Mouse (Mus musculus): Measurements from ENCODE around the gene Arhgef18.

Arhgef18 gene

DNA sequence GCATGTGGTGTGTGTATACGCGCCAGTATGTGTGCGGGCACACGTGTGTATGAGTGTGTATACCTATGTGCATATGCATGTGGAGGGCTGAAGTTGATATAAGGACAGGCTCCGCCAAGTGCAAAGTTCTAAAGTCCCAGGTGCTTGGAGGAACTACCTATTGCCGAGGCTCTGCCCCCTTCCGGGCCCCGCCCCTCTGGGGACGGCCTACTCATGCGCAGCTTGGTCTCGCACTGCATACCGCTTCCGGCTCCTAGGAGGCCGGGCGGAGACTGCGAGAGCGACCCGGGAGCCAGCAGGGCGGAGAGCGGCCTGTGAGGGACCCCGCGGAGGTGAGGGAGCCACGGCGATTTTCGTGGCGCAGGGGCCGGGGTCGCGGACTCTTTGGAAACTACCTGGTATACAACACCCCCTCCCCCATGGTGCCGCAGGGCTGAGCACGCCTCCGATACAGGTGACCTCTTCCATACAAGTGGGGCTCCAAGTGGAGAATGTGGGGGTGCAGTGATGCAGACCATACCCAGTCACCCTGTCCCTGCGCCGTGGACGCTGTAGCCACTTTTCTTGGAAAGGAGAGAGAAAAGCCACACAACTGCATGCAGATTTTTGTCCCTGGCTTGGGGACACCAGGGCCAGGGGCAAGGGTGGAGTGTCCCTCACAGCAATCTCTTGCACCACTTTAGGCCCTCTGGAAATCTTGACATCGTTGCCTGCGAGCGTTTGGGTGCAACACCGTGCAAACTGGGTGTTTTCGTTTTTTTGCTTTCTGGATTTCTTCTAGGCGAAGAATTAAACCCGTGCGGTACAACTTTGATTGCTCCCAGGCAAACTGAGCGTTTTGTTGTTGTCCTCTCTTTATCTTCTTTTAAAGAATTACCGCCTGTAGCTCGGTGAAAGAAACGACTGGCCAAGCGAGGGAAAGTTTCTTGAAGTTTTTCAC is at the start of gene Arhgef18:
Arhgef18 (plus strand) TSS at position 236 of the 940 bp plus-strand sequence.
- in situ Hi-C loops (cut with MboI, MseI), result no loop called here

DNA sequence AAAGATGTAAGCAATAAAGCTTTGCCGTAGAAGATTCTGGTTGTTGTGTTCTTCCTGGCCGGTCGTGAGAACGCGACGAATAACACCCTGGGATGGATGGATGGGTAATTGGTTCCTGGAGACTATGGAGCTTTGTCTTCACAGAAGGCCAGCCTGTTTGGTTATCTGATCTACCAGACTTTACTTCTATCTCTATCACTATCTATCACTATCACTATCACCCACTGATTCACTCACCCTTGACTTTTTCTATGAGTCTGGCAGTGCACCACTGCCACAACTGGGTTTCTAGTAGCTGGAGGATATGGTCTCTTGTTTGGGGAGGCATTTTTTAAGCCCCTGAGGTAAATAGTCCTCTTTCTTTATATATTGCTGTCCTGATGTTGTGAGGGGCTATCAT is 47.5 kb upstream of the Arhgef18 start:
- in situ Hi-C loops (cut with MboI, MseI), result no loop called here

DNA sequence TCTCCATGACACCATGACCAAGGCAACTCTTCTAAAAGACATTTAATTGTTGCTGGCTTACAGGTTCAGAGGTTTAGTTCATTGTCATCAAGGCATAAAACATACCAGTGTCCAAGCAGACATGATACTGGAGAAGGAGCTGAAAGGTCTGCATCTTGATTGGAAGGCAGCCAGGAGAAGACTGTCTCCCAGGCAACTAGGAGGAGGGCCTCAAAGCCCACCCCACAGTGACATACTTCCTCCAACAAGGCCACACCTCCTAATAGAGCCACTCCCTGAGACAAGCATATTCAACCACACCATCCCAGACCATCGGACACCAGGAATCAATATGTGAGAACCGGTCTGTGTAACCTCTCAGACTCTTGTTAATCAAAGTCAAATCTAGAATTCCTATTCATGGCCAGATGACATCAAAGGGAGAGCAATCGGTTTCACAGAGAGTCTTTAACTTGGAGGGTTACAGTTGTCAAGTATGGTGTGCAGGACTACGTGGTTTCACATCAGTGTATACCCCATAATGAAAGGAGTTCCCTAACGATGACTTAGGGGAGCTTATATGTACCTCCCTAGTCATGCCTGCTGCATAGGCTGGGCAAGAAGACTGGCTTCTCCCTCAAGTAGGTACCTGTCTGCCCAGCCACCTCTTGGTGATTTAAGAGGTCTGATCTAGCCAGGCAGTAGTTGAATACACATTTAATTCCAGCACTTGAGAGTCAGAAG is 46.0 kb upstream of the Arhgef18 start:
- in situ Hi-C loops (cut with MboI, MseI), result no loop called here

DNA sequence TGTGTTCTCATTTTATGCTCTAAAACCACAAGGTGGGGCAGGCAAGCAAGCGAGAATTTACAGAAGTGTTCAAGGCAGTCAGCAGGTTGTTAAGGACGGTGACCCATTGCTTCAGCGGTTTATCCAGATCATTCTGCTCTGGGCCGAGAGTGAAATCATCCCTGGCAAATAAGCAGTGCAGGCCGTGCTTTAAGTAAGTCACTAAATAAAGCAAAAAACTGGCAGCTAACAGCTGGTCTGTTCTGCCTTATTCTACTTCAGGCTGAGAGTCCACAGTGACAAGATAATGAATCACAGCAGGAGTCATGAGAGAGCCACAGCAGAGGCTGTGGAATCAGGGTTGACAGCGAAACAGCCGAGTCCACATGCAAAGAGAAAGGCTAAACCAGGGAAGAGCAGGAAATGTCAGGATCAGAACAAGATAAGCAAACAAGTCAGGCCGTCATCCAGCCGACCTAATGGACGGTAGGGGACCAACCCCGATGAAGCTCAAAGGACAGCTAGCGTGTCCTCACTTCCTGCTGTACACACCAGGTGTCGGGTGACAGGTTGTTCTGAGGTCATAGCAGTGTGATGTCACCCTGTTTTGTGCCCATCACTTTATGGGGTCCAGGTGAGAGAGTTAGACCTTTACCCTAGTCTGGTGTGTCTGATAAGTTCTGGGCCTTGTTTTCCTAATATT is 44.5 kb upstream of the Arhgef18 start:
- in situ Hi-C loops (cut with MboI, MseI), result no loop called here

DNA sequence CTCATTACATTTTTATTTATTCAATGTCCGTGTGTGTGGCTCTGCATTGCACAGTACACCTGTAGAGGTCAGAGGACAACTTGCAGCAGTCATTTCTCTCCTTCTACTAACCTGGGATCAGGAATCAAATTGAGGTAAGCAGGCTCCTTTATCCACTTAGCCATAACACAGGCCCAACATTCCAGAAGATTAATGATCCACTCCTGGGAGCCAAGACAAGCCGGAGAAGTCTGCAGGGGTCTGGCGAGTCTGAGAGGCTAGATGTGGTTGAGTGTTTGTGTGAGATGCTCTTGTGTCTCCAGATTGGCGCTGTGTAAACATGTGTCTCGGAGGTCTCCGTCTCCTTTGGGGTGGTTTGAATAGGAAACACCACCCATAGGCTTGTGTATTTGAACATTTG is 42.1 kb upstream of the Arhgef18 start:
- in situ Hi-C loops (cut with MboI, MseI), result no loop called here

DNA sequence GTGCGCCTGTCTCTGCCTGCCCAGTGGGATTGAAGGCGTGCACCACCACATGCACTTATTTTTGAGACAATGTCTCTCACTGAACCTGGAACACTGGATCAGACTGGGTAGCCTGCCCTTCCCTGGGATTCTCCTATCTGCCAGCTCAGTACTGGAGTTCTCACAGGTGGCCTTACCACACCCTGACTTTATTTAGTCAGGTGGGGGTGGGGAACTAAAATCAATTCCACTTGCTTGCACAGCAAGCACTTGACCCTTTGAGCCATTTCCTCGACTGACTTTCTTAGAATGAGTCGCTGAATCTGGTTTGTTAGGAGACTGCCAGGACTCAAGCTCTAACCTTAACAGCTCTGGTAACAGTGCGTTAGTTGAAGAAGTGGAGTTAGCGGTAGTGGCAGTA is 40.1 kb upstream of the Arhgef18 start:
- in situ Hi-C loops (cut with MboI, MseI), result no loop called here

DNA sequence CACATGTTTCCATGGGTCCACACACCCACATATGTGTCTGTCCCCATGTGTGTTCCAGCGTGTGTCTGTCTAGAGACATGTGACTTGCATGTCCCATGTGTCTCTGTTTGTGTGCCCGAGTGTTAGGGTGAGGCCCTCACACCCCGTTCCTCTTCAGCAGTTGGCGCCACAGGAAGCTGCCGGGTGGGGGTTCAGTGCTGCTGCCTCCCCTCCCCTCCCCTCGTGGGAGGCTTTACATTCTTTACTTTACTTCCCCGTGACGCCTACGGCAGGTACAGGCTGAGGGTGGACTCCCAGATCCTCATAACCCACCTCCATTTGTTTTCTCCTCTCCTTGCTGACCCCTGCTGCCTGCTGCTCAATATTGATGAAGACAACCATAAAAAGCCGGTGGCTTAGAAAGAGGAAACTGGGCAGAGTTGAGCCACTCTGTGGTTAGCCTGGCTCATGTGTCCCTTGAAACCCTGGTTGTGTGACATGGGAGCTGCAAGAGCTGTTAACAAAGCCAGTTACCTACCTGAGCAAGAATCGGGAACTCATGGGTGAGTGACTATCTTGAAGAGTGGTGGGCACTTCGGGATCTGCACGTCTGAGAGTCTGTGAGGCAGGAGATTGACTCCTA is 39.5 kb upstream of the Arhgef18 start, which contains the start of gene A430078G23Rik:
A430078G23Rik (plus strand) TSS at position 227 of the 622 bp plus-strand sequence.
- in situ Hi-C loops (cut with MboI, MseI), result no loop called here

DNA sequence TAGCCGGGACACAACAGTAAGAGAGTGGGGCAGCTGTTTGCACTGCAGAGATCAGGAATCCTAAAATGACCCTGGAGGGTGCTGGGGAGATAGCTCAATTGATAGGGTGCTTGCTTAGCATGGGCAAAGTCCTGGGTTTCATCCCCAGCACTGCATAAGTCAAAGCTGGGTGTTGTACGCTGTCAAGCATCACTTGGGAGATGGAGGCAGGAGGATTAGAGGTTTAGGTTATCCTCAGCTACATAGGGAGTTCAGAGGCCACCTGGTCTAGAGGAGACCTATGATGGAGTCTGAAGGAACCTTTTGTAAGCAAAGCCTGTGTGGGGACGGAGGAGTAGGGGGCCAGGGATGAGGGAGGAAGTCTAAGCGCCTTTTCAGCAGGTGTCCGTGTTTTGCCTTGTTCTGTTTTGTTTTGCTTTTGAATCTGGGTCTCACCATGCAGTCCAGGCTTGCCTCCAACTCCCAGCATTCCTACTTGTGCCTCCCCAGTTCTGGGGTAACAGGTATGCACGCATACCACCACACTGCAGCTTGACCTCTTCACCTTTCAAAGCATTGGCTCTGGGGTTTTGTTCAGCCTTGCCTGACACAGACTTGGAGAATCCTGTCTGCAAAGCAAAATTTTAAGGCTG is 38.9 kb upstream of the Arhgef18 start:
- in situ Hi-C loops (cut with MboI, MseI), result no loop called here

DNA sequence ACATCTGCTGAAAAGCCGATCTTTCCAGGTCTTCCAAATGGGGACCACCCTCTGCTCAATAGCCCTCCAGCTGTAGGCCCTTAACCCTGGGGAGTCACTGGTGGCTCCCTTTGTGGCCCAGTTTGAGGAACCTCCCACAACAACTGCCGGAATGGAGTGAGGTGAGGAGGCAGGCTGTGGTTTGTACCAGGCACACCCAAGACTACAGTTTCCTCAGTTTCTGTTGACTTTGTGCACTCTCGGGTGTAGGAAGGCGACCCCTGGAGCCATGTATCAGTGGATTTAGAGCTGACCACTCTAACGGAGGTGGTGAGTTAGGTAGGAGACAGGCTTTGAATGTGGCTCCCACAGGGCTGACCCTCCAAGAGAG is 38.4 kb upstream of the Arhgef18 start:
- in situ Hi-C loops (cut with MboI, MseI), result no loop called here

DNA sequence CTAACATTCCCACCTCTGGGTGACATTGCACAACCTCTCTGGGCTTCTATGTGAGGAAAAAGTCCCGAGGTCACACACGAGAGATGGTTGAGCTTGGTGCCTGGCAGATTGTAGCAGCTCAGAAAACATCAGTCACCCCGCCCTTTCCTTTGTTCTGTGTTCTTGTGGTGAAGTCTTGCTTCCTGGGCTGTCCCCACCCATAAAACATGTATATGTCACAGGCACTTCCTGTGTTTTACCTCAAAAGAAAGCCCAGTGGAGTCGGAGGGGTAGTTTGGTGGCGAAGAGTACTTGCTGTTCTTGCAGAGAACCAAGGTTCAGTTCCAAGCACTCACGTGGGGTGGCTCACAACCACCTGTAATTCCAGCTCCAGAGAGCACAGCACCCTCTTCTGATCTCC is 37.2 kb upstream of the Arhgef18 start:
- in situ Hi-C loops (cut with MboI, MseI), result loop anchor here in 1 of 2 experiments (5.0 kb wide), 2 partner anchors 92 to 322 kb away; partner anchors contain the start of gene Trappc5

DNA sequence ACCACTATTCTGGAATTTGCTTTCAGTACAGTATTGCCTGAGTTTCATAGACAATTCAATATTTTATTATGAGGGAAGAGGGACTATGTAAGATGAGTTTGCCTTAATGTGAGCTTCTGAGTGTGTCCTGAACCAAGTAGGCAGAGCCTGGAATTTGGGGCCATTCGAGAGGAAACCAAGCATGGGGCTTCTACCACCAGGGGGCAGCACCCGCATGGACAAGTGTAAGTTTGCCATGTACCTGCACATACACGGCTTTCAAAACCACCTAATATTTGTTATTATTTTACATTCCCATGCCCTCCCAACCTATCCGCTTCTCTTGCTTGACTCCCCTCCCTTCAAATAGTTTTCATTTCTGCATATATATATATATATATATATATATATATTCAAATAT is 34.7 kb upstream of the Arhgef18 start:
- in situ Hi-C loops (cut with MboI, MseI), result loop anchor here in 1 of 2 experiments (5.0 kb wide), 2 partner anchors 89 to 319 kb away; partner anchors contain the start of gene Trappc5

DNA sequence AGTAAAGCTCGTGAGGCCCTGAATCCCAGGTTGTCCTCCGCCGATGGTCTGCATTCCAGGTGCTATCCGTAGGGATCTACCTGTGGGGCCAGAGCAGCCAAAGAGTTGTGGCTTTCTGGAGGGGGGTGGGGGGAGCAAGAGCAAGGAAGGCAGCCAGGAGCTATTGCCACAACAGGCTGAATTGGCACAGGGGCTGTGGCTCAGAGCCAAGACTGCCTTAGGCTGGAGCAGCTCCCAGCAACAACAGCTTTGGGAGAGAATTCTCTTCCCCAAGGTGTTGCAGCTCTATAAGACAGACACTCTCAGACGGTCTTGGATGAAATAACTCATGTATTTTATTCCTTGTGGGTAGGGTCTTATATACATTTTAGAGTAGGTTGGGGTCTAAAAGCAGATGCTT is 25.7 kb upstream of the Arhgef18 start:
- in situ Hi-C loops (cut with MboI, MseI), result no loop called here

DNA sequence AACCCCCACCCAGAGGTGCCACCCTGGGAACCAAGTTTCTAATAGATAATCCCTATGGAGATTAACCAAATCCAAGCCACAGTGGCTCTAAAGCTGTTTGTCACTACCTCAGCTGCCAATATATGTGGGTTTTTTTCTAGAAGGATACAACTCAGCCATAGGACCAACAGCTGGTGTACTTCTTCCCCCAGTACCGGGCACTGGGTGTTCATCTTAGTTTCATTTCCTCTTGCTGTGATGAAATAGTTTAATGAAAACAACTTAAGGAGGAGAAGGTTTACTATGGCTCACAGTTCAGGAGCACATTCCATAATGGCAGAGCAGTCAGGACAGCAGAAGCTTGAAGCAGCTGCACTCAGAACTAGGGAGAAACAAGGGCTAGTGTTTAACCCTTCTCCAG is 24.7 kb upstream of the Arhgef18 start:
- in situ Hi-C loops (cut with MboI, MseI), result no loop called here

DNA sequence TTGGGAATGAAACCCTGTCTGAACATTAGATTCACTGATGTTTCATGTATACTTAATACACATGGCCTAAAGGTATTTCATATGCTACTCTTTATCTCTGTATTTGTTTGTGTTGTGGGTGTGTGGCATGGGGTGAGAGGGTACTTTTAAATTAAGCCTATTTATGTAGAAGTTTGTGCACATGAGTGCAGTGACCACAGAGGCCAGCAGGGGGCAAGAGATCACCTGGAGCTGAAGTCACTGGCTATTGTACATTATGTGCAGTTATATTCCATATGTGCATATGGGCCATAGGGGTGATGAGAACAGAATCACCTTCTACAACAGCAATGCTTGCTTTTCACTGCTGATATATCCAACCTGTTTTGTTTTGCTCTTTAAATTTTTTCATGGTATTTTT is 17.1 kb upstream of the Arhgef18 start:
- in situ Hi-C loops (cut with MboI, MseI), result no loop called here

DNA sequence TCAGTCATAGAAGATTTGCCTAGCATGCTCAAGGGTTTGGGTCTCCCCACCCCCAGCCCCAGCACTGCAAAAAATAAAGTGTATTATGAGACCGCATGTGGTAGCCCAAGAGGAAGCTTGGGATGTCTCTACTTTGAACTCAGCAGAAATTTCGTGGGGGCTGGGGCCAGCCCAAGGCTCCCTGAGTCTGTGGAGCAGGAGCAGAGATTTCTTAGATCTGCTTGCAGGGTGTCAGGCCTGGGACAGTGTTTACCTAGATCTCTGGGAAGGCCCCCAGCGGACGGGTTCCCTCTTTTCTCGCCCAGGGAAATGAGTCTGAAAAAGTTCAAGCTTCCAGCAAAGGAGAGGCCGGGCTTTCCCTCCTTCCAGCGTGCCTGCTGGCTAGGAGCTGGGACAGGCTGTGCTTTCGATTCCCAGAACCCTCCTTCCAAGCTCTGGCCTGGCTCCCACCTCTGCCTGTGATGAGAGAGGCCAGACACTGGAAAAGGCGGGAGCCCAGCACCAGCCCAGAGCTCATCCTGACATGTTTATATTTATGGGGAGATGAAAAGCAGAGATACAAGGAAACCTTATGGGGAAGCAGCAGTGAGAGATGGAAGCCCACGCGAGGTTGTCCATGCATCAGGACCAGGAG is 16.0 kb upstream of the Arhgef18 start:
- in situ Hi-C loops (cut with MboI, MseI), result no loop called here

DNA sequence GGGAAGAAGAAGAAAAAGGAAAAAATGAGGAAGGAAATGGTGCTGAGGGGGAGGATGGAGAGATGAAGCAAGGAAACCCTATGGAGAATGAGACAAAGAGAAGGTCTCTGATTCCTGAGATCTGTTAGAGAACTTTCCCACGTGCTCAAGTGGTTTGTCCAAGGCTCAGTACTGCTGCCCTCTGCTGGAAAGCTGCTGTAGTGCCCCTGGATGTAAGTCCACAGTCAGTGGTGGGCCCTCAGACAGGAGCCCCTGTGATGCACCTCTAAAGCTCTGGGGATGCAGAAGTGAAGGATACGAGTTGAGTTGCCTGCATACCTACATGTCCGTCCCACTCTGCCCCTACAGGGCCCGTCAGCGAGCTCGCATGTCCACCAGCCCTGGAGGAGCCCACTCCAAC is 5.5 kb upstream of the Arhgef18 start:
- in situ Hi-C loops (cut with MboI, MseI), result no loop called here

DNA sequence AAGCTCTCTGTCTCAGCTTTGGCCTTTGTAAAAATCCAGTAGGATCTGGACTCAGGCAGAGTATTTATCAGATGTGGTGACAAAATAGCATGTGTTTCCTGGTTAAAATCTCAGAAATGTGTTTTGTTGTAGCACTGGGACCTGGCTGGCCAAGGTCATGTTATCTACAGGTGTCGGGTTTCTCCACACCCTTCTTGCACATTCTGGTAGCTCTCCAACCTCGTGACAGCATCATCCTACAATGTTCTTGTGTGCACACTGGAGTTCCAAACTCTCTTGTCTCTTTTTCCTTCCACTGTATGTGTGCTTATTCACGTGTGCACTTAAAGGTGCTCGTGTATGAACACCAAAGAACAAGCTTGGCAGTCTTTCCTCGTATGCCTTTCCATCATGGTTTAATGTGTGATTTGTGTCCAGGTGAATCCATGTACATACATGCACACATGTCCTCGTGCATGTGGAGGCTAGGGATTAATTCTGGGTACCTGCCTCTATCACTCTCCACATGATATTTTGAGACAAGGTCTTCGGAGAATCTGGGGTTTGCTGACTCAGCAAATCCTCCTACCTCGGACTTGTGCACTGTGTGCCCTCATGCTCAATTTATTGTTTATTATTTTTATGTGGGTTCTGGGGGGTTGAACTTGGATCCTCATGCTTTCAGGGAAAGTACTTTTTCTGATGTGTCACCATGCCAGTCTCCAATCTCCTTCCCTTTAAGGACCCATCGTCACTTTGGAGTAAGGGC is 4.0 kb upstream of the Arhgef18 start:
- in situ Hi-C loops (cut with MboI, MseI), result no loop called here

DNA sequence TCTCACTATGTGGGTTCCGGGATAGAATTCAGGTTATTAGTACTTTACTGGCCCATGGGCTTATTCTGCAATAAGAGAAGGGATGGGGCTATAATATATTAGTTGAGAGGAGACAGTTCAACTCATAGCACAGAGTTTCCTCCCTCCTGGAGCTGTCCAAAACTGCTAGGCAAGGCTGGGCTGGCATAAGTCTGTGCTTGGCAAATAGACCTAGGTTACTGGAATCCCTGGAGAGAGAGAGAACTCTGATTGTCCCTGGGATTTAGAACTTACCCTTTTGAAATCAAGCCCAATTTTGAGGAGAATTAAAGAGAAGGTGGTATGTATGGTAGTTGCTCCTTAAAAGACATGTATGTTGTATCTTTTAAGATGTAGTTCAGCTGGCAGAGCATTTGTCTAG is 3.3 kb upstream of the Arhgef18 start:
- in situ Hi-C loops (cut with MboI, MseI), result no loop called here

DNA sequence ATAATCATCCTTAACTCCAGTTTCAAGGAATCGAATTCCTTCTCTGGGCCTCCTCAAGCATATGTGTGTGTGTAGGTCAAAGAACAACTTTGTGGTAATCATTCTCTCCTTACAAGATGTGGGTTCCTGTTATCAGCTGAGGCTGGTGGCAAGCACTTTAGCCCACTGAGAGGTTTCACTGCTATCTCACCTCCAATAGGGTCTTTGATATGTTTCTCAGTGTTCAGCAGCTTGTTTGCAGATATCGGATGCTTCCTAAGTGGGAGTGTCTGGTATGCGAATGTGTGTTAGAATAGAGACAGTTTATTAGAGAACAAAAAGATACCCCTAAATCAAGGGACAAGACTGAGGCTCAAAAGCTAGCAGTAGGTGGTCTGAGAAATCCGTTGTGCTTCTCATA is 513 bp upstream of the Arhgef18 start:
- in situ Hi-C loops (cut with MboI, MseI), result no loop called here

DNA sequence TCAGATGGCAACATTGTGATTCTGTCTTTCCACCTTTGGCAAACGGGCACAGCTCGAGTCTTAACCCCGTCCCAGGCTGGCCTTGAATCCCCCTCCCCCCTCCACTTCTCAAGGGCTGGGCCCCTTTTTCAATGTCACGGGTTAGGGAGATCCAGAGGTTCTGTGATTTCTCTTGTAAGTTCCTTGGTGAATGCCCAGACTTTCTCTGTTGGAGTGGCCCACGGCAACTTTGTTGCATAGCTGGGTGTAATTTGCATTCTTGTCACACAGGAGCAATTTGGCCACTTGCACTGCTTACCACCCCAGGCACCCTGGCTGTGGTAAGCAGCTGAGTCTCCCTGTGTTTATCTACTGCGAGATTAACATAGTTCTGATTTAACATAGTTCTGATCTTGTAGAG is 1.8 kb downstream of the Arhgef18 start:
- in situ Hi-C loops (cut with MboI, MseI), result no loop called here

Measured in T-helper 17 cell (primary cell).